Mouse (Mus musculus) left cerebral cortex, postnatal 36 days (tissue): ENCODE measurements around the gene Ift57. TPM values are rescaled to one million over a fixed set of nuclear protein-coding genes. Genes with fewer than 3 reads are reported as not detected.

Experiments used
- DNase-seq, 2 experiments: peaks; one replicate each; pipeline ENCODE4 v3.0.0; 2021 to 2022; ENCODE audit warnings: low spot score in 2 of 2, mixed read lengths in 1 of 2
- intact Hi-C: fragments of 180-260 bp; cut with DNase I; formaldehyde crosslinking; loops from one replicate; pipeline ENCODE4 v1.15.1; 2025
- total RNA-seq, 2 experiments: library from RNA; stranded (reverse); gene quantifications; 2 replicates each; pipeline ENCODE4 v1.2.3; 2021

Gene Ift57
- total RNA-seq: 10 to 100 TPM; 54.7 to 55.6 TPM

- intact Hi-C loops: loop anchor here (2.0 to 5.0 kb wide), 2 partner anchors 82 to 156 kb away; no protein-coding TSS in a partner anchor
- DNase-seq: peak; percentile 98
Measured at GRCm38 (mm10) chr16:49698620-49699525, at the start of gene Ift57. Ift57 (plus strand) TSS chr16:49699233.

GRCm38 (mm10) chr16:49657182-49657581 lies 41.9 kb upstream of the Ift57 start:
- DNase-seq: no peak
- intact Hi-C loops: no loop called here

GRCm38 (mm10) chr16:49658029-49658428 lies 41.0 kb upstream of the Ift57 start:
- no peak for DNase-seq
- intact Hi-C loops: no loop called here

GRCm38 (mm10) chr16:49659131-49659530 lies 39.9 kb upstream of the Ift57 start:
- no peak for DNase-seq
- intact Hi-C loops: no loop called here

GRCm38 (mm10) chr16:49660111-49660510 lies 38.9 kb upstream of the Ift57 start:
- no peak for DNase-seq
- intact Hi-C loops: no loop called here

- no peak for DNase-seq
- intact Hi-C loops: no loop called here
Measured at GRCm38 (mm10) chr16:49662201-49662600, 36.8 kb upstream of the Ift57 start.

- intact Hi-C loops: no loop called here
- no peak for DNase-seq
Measured at GRCm38 (mm10) chr16:49664677-49665076, 34.4 kb upstream of the Ift57 start.

- DNase-seq: no peak
- intact Hi-C loops: no loop called here
Measured at GRCm38 (mm10) chr16:49679666-49680065, 19.4 kb upstream of the Ift57 start.

- intact Hi-C loops: no loop called here
- DNase-seq: no peak
Measured at GRCm38 (mm10) chr16:49684961-49685360, 14.1 kb upstream of the Ift57 start.

GRCm38 (mm10) chr16:49699821-49700220 lies 788 bp downstream of the Ift57 start:
- intact Hi-C loops: loop anchor here (2.0 to 5.0 kb wide), 2 partner anchors 83 to 155 kb away; no protein-coding TSS in a partner anchor

GRCm38 (mm10) chr16:49708074-49708473 lies 9.0 kb downstream of the Ift57 start:
- intact Hi-C loops: no loop called here
- DNase-seq: no peak

More at GRCm38 (mm10) chr16:49699821-49700220, 788 bp downstream of the Ift57 start:
- DNase-seq: no peak

- DNase-seq: no peak
- intact Hi-C loops: no loop called here
Measured at GRCm38 (mm10) chr16:49710188-49710587, 11.2 kb downstream of the Ift57 start.

GRCm38 (mm10) chr16:49713302-49713701 lies 14.3 kb downstream of the Ift57 start:
- no peak for DNase-seq
- intact Hi-C loops: no loop called here

GRCm38 (mm10) chr16:49720671-49721070 lies 21.6 kb downstream of the Ift57 start:
- no peak for DNase-seq
- intact Hi-C loops: loop anchor here (10.0 kb wide), 1 partner anchor 216 kb away; no protein-coding TSS in a partner anchor

- intact Hi-C loops: loop anchor here (10.0 kb wide), 1 partner anchor 217 kb away; no protein-coding TSS in a partner anchor
- DNase-seq: no peak
Measured at GRCm38 (mm10) chr16:49721678-49722077, 22.6 kb downstream of the Ift57 start.

GRCm38 (mm10) chr16:49723222-49723621 lies 24.2 kb downstream of the Ift57 start:
- intact Hi-C loops: loop anchor here (10.0 kb wide), 1 partner anchor 218 kb away; no protein-coding TSS in a partner anchor
- DNase-seq: no peak

GRCm38 (mm10) chr16:49724232-49724631 lies 25.2 kb downstream of the Ift57 start:
- intact Hi-C loops: loop anchor here (10.0 kb wide), 1 partner anchor 219 kb away; no protein-coding TSS in a partner anchor
- no peak for DNase-seq

- no peak for DNase-seq
- intact Hi-C loops: loop anchor here (10.0 kb wide), 1 partner anchor 220 kb away; no protein-coding TSS in a partner anchor
Measured at GRCm38 (mm10) chr16:49724931-49725330, 25.9 kb downstream of the Ift57 start.

- intact Hi-C loops: loop anchor here (10.0 kb wide), 1 partner anchor 221 kb away; no protein-coding TSS in a partner anchor
- DNase-seq: no peak
Measured at GRCm38 (mm10) chr16:49725446-49725845, 26.4 kb downstream of the Ift57 start.

- intact Hi-C loops: loop anchor here (10.0 kb wide), 1 partner anchor 221 kb away; no protein-coding TSS in a partner anchor
- DNase-seq: no peak
Measured at GRCm38 (mm10) chr16:49726216-49726615, 27.2 kb downstream of the Ift57 start.
